Mouse (Mus musculus): Measurements from ENCODE around the gene Gpkow.

GRCm38 (mm10) chrX:7678986-7679385, 17.9 kb upstream of the Gpkow start:
- TF ChIP-seq TAL1 (IDR thresholded peaks at IDR 0.05; ENCODE audit: low read length), result no peak
- no peak for TF ChIP-seq GATA1 (IDR thresholded peaks at IDR 0.05; ENCODE audit: low read length)

All from erythroblast, embryonic 14.5 days (primary cell).